Mouse (Mus musculus) layer of hippocampus, postnatal 14 days (tissue): ENCODE results near the gene E2f2. TPM values are rescaled to one million over a fixed set of nuclear protein-coding genes. Genes with fewer than 3 reads are reported as not detected.

ENCODE experiments used
- DNase-seq, 2 experiments: peaks; one replicate each; pipeline ENCODE4 v3.0.0; 2021 to 2022; ENCODE audit warnings: low spot score in 2 of 2, mixed read lengths in 1 of 2
- total RNA-seq, 2 experiments: library from RNA; stranded (reverse); gene quantifications; 2 replicates each; pipeline ENCODE4 v1.2.3; 2021

Gene E2f2
- total RNA-seq, 2 experiments from 2014 or later: 1.1 to 1.4 TPM

DNA sequence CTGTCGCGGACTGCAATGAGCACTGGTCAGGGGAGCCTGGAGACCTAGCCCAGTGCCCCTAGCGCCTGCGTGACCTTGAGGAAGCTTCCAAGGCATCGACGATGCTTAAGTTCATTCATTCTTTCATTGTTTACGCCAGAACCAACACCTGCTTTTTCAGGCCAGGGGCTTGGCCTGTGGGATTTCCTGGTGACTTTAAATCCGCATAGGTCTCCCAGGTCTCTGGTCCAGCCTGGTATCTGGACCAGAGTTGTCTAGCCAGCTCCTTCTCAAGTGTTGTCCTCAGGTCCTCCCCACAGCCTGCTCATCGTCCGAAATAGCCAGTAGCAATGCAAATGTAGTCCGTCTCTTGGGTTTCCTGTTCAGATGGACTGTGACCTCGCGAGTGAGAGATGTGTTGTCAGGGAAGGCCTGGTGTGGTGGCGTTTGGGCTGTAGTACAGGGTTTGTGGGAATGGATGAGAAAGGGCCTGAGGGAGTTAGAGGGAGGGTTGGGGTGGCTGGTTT, 1.1 kb downstream of the E2f2 start:
- no peak for DNase-seq

DNA sequence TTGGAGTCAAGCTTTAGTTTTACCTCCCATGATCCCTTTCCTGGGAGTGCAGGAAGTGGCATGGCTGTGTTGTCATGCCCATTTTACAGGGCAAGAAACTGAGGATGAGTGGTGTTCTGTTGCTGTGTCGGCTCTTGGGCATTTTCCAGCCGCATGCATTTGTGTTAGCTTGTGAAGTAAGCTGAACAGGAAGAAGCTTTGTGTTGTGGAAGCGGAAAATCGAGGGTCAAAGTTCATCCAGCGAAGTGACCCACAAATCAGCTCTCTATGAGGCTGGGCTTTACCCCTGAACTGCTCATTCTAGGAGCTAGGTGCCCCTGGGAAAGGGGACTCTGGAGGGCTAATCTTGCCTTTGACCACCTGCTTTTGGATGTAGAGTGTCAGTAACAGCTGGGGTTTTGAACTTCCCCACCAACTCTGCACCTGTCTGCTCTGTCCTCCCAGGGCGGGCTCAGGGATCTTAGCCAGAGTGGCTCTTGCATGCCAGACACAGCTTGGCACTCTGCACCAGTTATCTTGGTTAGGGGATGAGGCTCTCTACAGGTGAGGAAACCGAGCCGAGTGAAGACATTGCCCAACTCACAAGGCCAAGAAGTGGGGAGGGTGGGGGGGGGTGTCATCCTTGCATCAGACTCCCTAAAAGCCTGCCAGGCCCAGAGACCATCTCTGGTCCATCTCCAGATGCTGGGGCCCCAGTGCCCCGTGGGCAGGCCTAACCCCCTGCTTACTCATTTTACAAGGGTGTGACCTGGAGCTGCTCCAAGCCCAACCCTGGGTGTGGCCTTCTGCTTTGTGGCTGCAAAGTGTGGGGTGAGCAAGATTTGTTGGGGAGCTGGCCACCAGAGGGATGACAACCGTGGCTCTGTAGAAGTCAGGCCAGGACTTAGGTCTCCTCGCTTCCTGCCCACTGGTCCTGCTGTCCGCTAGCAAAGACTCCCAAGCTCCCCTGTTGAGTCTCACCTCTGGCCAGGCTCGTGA, 2.3 kb downstream of the E2f2 start:
- DNase-seq: no peak

DNA sequence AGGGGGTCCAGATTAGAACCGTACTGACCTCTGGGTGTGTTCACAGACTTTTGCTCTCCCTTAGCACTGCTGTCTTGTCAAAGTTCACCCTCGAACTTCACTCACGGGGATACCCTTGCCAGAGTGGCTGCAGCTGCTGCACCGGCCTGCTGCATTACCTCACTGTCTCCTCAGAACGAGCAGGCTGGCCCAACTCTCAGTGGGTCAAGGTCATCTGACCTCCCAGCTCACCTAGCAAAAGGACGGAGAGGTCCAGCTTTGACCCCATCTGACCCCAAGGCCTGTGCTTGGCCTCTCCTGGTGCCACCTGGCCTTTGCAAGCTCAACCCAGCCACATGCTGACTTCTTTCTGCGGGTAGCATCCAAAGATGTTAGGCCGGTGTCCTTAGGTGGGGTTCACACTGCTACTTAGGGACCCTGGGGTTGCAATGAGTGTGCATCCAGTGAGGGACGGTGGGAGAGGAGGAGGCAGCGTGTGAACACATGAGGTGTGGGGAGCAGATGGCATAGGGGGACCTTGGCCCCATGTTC, 3.9 kb downstream of the E2f2 start:
- DNase-seq: no peak

GRCm38 (mm10) chr4:136177244-136177611, 5.0 kb downstream of the E2f2 start:
- DNase-seq: no peak

- no peak for DNase-seq
Observed at GRCm38 (mm10) chr4:136177612-136178474, 5.6 kb downstream of the E2f2 start.

DNA sequence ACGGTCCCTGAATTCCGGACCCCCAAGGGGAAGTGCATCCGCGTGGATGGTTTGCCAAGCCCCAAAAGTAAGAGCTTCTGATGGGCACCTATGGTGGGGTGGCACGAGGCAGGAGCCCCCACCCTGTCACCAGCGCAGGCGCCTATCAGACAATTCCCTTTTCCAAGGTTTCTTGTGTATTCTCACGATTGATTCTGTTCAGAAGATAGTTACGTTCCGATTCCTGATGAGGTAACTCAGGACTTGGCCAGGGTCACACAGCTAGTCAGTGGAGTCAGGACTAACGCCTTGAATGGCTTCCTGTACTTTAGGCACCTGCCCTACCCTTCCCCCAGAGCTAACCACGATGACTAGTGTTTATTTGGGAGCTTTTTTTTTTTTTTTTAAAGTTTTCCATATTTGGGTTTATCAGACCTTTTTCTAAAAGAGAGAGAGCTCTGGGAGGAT, 6.3 kb downstream of the E2f2 start:
- DNase-seq: no peak

DNA sequence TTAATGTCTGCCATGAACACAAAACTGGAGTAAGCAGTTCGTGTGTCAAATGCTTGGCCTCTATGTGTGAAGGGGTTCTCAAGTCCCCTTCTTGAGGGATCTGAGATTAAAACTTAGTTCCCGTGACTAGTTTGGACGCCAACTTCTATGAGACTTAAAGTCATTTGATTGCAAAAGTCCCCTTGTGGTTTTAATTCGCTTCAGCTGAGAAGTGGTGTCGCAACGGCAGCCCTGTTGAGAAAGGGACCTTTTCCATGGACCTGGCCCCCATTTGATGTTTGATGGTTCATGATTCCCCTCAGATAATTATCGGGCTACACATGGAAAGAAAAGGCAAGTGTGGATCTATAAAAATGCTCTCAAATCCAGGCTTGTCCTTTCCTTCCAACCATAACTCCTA, 7.3 kb downstream of the E2f2 start:
- no peak for DNase-seq

DNA sequence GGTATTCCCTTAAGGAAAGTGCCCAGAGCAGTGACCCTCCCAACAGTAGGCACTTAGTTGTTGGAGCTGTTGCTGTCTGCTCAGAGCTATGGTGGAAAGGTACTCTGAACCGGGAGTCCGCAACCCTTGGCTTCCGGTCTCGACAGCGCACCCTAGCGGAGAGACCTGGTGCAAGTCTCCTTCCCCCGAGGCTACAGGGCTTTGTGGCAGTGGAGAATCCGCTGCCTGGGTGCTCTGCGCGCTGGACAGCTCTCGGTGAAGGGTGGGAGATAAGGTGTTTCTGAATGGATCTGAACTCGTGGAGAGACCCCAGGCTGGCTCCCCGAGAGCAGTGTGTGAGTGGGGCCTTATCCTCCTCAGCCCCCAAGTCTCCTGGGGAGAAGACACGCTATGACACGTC, 7.8 kb downstream of the E2f2 start:
- DNase-seq: peak; percentile 80 to 81

- peak; percentile 69 to 76 for DNase-seq
Observed at GRCm38 (mm10) chr4:136180408-136181330, 8.5 kb downstream of the E2f2 start.

GRCm38 (mm10) chr4:136181367-136181766, 9.2 kb downstream of the E2f2 start:
- DNase-seq: no peak

GRCm38 (mm10) chr4:136185375-136185774, 13.2 kb downstream of the E2f2 start:
- no peak for DNase-seq

- DNase-seq: no peak
Observed at GRCm38 (mm10) chr4:136186315-136186714, 14.1 kb downstream of the E2f2 start.

- DNase-seq: no peak
Observed at GRCm38 (mm10) chr4:136186739-136187472, 14.7 kb downstream of the E2f2 start.

- no peak for DNase-seq
Observed at GRCm38 (mm10) chr4:136188973-136189737, 17.0 kb downstream of the E2f2 start.

DNA sequence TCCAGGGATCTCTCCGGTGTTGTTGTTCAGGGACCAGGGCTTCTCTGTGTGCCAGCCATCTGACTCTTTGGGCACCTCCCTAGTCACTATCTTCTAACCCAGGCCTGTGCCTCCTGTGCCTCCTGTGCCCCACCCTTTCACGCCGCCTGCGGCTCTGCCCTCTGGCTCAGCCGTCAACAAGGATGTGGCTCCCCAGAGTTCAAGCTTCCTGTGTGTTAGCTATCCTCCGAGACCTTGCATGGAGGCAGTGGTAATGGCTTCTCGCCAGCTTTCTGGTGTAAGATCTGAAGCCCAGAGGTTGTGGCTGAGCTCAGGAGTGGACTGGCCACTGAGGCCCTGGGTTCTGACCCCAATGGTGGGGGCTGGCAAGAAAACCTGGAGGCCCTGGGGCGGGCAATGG, 17.7 kb downstream of the E2f2 start:
- DNase-seq: no peak

- DNase-seq: no peak
Observed at GRCm38 (mm10) chr4:136193571-136193970, 21.4 kb downstream of the E2f2 start.

DNA sequence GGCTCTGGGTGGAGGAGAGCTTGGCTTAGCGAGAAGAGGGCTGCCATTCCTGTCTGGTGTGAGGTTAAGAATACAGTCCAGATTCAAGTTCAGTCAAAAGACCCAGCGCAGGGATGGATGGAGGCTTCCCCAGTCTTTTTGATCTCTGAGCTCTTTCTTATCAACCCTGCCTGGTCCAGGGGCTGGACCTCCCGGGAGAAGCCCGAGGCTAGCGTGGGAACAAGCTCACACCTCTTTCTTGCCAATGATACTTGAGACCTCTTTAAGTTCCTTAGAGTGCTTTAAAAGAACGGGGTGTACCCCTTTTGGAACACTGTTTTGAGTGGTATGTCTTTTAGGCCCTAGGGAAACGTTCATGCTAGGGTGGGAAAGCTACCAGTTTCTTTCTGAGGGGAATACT, 22.8 kb downstream of the E2f2 start:
- no peak for DNase-seq

DNA sequence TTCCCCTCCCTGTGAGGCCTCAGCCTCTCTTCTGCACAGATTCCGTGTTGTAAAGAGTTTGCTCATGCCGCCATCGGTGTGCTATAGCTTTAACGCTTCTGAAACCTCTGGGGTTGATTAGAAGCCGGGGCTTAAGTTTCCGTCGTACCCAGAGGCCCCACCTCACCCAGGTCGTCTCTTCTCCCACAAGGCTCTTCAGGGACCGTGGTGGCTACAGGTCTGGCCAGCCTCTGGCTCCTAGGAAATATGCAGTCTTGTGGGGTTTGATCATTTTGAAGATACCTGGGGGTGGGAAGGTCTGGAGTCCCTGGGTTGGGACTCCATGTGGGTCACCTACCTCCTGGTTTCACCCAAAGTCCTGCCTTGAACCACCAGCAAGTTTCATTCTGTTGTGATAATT, 23.4 kb downstream of the E2f2 start:
- DNase-seq: no peak

DNA sequence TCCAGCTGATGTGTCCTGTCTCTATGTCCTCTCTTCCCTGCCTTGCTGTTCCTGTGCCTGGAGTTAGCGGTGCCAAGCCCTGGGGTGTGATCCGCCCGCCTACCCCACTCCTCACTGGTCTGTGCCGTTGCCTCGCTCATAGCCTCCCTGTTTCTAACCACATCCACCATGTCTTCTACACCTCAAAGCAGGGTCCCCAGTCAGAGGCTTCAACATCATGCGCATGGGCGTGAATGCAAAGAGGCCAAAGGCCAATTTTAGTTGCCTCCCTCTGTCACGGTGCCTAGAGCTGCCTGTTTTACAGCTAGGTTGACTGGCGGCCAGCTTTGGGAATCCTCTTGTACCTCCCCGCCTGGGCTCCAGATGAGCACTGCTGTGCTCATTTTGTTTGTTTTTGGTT, 24.0 kb downstream of the E2f2 start:
- DNase-seq: no peak
